Mouse (Mus musculus) midbrain, embryonic 11.5 days (tissue): ENCODE results near the gene Plcg2. TPM values are rescaled to one million over a fixed set of nuclear protein-coding genes. Genes with fewer than 3 reads are reported as not detected.

ENCODE experiments used
- ATAC-seq: fragments of 200-750 bp; cut with Nextera tagmentation; 2 replicates; pipeline ENCODE4 v1.8.0; 2017; ENCODE audit warnings: moderate TSS enrichment, moderate library complexity; ENCODE audit not compliant: low FRiP score
- DNase-seq: peaks from one replicate; pipeline ENCODE4 v3.0.0; 2015; ENCODE audit warnings: low spot score; ENCODE audit errors: missing footprints
- H3K27ac ChIP-seq: fragments of 300-500 bp; sonication (generic); 2 replicates; pipeline ENCODE4 v1.5.1; 2014; ENCODE audit warnings: low read depth, low read length
- H3K27me3 ChIP-seq: fragments of 300-500 bp; sonication (generic); 2 replicates; pipeline ENCODE4 v1.6.1; 2014; ENCODE audit warnings: mild to moderate bottlenecking, low read length, moderate library complexity, mixed read lengths; ENCODE audit not compliant: control insufficient read depth, insufficient read depth
- H3K36me3 ChIP-seq: fragments of 300-500 bp; sonication (generic); 2 replicates; pipeline ENCODE4 v1.6.1; 2014; ENCODE audit warnings: mild to moderate bottlenecking, low read length, moderate library complexity, mixed read lengths; ENCODE audit not compliant: control insufficient read depth, insufficient read depth
- H3K4me1 ChIP-seq: fragments of 300-500 bp; sonication (generic); 2 replicates; pipeline ENCODE4 v1.6.1; 2014; ENCODE audit warnings: low read length; ENCODE audit not compliant: control insufficient read depth, insufficient read depth
- H3K4me2 ChIP-seq: fragments of 300-500 bp; sonication (generic); 2 replicates; pipeline ENCODE4 v1.6.1; 2014; ENCODE audit warnings: mild to moderate bottlenecking, moderate library complexity
- H3K4me3 ChIP-seq: fragments of 300-500 bp; sonication (generic); 2 replicates; pipeline ENCODE4 v1.5.1; 2014; ENCODE audit warnings: low read depth, low read length
- H3K9ac ChIP-seq: fragments of 300-500 bp; sonication (generic); 2 replicates; pipeline ENCODE4 v1.6.1; 2014; ENCODE audit warnings: low read length
- H3K9me3 ChIP-seq: fragments of 300-500 bp; sonication (generic); 2 replicates; pipeline ENCODE4 v1.6.1; 2016; ENCODE audit warnings: low read length; ENCODE audit not compliant: control insufficient read depth
- WGBS: fragments of 180-500 bp; shearing (Covaris S2); extraction: QIAGEN DNeasy Blood & Tissue Kit; methylation state at CpG from one replicate; pipeline ENCODE4 v1.1.7; 2014; 5-methylcytosine and 5-hydroxymethylcytosine counted together
- polyA plus RNA-seq: library from polyadenylated mRNA; unstranded; fragments of >200 nt; fragmentation: Nextera tagmentation; extraction: Ambion mirVana; gene quantifications from 2 replicates; pipeline ENCODE4 v1.2.1, GENCODE M21; 2014

Plcg2 gene
- polyA plus RNA-seq: 2.2 and 2.3 TPM in 2 replicates

- Histone ChIP-seq H3K27me3 (peaks cover 17% of the 10 kb centered on the region), H3K36me3 (no peaks in the 10 kb centered on the region), H3K9me3 (no peaks in the 10 kb centered on the region), H3K4me2 (peak within 1 kb of the TSS; percentile 100), H3K9ac (peak within 1 kb of the TSS; percentile 59), H3K4me1 (peaks cover 16% of the 10 kb centered on the region; the same call in 1 of the 2 replicates), H3K4me3 (peak within 1 kb of the TSS; percentile 55), H3K27ac (no peak within 1 kb of the TSS)
- ATAC-seq: peak; percentile 71
- peak; percentile 89 for DNase-seq
- under 1% methylated on average over 61 of the region's 62 CpGs for WGBS
These were observed at the start of gene Plcg2 for GRCm38 (mm10) chr8:117498179-117498914. TSS of gene Plcg2 (plus strand) at chr8:117498291.

DNA sequence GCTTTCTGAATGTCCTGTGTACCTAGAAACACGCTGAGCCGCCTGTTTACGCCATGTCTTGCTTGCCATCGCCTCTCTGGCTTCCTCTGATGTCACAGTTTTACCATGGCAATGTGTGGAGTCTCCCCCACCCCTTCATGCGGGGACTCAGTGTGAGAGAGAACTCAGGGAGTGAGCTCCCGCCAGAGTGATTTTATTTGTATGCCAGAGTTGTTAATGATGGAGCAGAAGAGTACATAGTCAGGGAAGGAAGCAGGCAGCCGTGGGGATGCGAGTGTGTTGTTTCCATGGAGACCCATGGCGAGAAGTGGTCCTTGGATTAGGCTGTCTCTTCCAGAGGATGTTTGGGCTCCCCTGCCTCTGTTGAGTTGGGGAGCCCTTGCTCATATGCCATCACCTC is 47.0 kb upstream of the Plcg2 start:
- Histone ChIP-seq H3K36me3 (peaks cover 9% of the 10 kb centered on the region), H3K4me2 (no peak overlapping the region), H3K27ac (no peak overlapping the region), H3K27me3 (no peaks in the 10 kb centered on the region), H3K9ac (no peak overlapping the region), H3K4me3 (no peak overlapping the region), H3K9me3 (no peaks in the 10 kb centered on the region), H3K4me1 (no peaks in the 10 kb centered on the region)
- WGBS: 82% methylated on average over 9 of the region's 9 CpGs
- ATAC-seq (no peak), DNase-seq (no peak)

DNA sequence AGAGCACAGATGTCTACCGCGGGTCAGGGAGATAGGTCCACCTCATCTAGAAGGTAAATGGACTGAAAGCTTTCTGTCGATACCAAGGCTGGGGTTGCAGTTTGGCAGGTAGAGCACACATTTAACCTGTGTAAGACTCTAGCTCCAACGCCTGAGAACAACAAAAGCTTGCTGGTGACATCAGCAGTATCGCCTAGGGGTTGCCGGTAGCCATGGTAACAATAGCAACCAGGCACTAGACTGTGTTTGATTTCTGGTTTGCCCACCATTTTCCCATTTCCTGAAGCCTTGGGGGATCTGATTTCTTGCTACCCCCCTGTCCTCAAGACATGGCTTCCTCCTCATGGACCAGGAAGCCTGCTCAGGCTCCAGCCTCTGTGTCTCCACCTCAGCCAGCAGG is 44.1 kb upstream of the Plcg2 start:
- Histone ChIP-seq H3K27ac (no peak overlapping the region), H3K9me3 (no peaks in the 10 kb centered on the region), H3K4me1 (no peaks in the 10 kb centered on the region), H3K9ac (no peak overlapping the region), H3K4me3 (no peak overlapping the region), H3K4me2 (no peak overlapping the region), H3K36me3 (peaks cover 12% of the 10 kb centered on the region; the same call in 1 of the 2 replicates), H3K27me3 (no peaks in the 10 kb centered on the region)
- no peak for DNase-seq
- no peak for ATAC-seq
- 88% methylated on average over 6 of the region's 6 CpGs for WGBS

GRCm38 (mm10) chr8:117454516-117455116 is 43.5 kb upstream of the Plcg2 start:
- no peaks in the 10 kb centered on the region for H3K27me3 ChIP-seq
- ATAC-seq (no peak), DNase-seq (no peak)
- H3K27ac ChIP-seq: no peak overlapping the region
- H3K4me3 ChIP-seq: no peak overlapping the region
- H3K9me3 ChIP-seq: no peaks in the 10 kb centered on the region
- no peaks in the 10 kb centered on the region for H3K4me1 ChIP-seq
- 91% methylated on average over 14 of the region's 14 CpGs for WGBS
- H3K9ac ChIP-seq: no peak overlapping the region
- H3K4me2 ChIP-seq: no peak overlapping the region
- peaks cover 11% of the 10 kb centered on the region; the same call in 1 of the 2 replicates for H3K36me3 ChIP-seq

DNA sequence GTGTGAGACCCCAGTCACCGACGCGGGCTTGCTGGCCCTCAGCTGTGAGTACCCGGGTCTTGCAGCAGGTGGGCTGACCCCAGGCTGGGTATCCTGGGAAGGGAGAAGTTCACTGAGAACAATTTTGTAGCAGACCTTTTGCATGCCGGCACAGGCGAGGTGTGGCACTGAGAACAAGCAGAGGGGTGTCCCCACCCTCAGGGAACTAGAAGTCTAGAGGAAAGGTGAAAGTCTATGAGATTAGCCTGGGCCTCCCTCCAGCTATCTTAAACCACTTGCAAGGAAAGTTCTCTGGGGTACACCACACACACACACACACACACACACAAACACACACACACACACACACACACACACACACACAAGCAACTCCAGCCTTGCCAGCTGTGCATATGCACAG is 42.4 kb upstream of the Plcg2 start:
- Histone ChIP-seq H3K4me2 (no peak overlapping the region), H3K27ac (no peak overlapping the region), H3K4me1 (no peaks in the 10 kb centered on the region), H3K27me3 (no peaks in the 10 kb centered on the region), H3K4me3 (no peak overlapping the region), H3K9ac (no peak overlapping the region), H3K9me3 (no peaks in the 10 kb centered on the region), H3K36me3 (peaks cover 8% of the 10 kb centered on the region; the same call in 1 of the 2 replicates)
- DNase-seq: no peak
- ATAC-seq: no peak
- 88% methylated on average over 6 of the region's 6 CpGs for WGBS

- no peak overlapping the region for H3K27ac ChIP-seq
- no peak overlapping the region for H3K4me3 ChIP-seq
- DNase-seq (no peak), ATAC-seq (no peak)
- H3K4me2 ChIP-seq: no peak overlapping the region
- no peak overlapping the region for H3K9ac ChIP-seq
- no peaks in the 10 kb centered on the region for H3K4me1 ChIP-seq
- H3K36me3 ChIP-seq: peaks cover 6% of the 10 kb centered on the region; the same call in 1 of the 2 replicates
- no peaks in the 10 kb centered on the region for H3K9me3 ChIP-seq
- 76% methylated on average over 5 of the region's 5 CpGs for WGBS
- H3K27me3 ChIP-seq: no peaks in the 10 kb centered on the region
These were observed 39.7 kb upstream of the Plcg2 start for GRCm38 (mm10) chr8:117458440-117458839.

GRCm38 (mm10) chr8:117462701-117463284 is 35.3 kb upstream of the Plcg2 start:
- H3K4me3 ChIP-seq: no peak overlapping the region
- no peak overlapping the region for H3K9ac ChIP-seq
- H3K27me3 ChIP-seq: no peaks in the 10 kb centered on the region
- H3K27ac ChIP-seq: no peak overlapping the region
- ATAC-seq (no peak), DNase-seq (no peak)
- WGBS: 84% methylated on average over 11 of the region's 11 CpGs
- peaks cover 3% of the 10 kb centered on the region; the same call in 1 of the 2 replicates for H3K36me3 ChIP-seq
- no peaks in the 10 kb centered on the region for H3K4me1 ChIP-seq
- H3K9me3 ChIP-seq: no peaks in the 10 kb centered on the region
- no peak overlapping the region for H3K4me2 ChIP-seq

- no peaks in the 10 kb centered on the region; the same call in 1 of the 2 replicates for H3K4me1 ChIP-seq
- no peak for DNase-seq
- H3K36me3 ChIP-seq: no peaks in the 10 kb centered on the region
- WGBS: 94% methylated on average over 6 of the region's 6 CpGs
- H3K4me2 ChIP-seq: no peak overlapping the region
- H3K9me3 ChIP-seq: no peaks in the 10 kb centered on the region
- no peak overlapping the region for H3K4me3 ChIP-seq
- H3K27me3 ChIP-seq: no peaks in the 10 kb centered on the region
- ATAC-seq: no peak
- no peak overlapping the region for H3K9ac ChIP-seq
- no peak overlapping the region for H3K27ac ChIP-seq
These were observed 33.6 kb upstream of the Plcg2 start for GRCm38 (mm10) chr8:117464525-117464924.

DNA sequence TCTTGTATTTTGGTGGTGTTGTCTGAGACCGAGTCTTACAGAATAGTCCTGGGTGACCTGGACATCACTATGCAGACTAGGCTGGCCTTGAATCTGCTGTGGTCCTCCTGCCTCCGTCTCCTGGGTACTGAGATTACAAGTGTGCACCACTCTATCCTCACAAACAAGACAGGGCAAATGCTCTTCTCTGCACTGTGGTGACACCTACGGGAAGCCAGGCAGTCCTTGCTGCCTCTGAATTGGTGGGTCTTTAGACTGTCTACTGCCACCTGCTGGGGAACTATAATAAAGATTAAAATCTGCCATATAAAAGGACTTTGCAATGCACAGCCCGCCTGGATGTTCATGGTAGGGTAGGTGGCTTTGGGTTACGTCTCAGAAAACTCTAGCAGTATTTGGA is 32.8 kb upstream of the Plcg2 start:
- ATAC-seq (no peak), DNase-seq (peak; percentile 93)
- no peak overlapping the region for H3K4me3 ChIP-seq
- WGBS: 48% methylated on average over 5 of the region's 5 CpGs
- H3K9ac ChIP-seq: no peak overlapping the region
- H3K4me2 ChIP-seq: no peak overlapping the region
- no peaks in the 10 kb centered on the region for H3K9me3 ChIP-seq
- H3K4me1 ChIP-seq: peaks cover 7% of the 10 kb centered on the region; the same call in 1 of the 2 replicates
- no peaks in the 10 kb centered on the region for H3K36me3 ChIP-seq
- H3K27me3 ChIP-seq: no peaks in the 10 kb centered on the region
- no peak overlapping the region for H3K27ac ChIP-seq
